Mouse (Mus musculus) A20 (cell line): ENCODE data around the gene Il1r1.

ENCODE experiments used
- DNase-seq: peaks from one replicate; pipeline ENCODE4 v3.0.0-alpha.2; 2011; ENCODE audit warnings: low read depth, low spot score

The Il1r1 gene

GRCm38 (mm10) chr1:40224539-40225284 is at the start of gene Il1r1:
Il1r1 (plus strand) TSS chr1:40225080.
- no peak for DNase-seq

- DNase-seq: no peak
Observed at GRCm38 (mm10) chr1:40175123-40175522, 49.8 kb upstream of the Il1r1 start.

DNA sequence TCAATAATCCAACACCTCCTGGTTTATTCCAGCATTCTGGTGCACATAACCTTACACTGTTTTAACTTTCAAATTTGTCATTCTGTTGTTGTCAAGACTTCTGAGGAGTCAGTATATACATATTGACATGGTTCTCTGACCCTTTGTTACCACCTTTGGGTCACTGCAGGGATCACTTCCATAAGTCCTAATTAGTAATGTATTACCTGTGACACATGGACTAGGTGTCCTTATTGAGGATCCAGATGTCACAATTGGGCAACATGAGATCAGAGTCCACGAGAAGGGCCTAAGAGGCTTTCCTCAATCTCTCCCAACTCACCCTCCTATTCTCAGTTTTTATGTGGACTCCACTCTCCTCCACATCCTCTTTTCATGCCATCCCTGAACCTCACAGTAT is 49.1 kb upstream of the Il1r1 start:
- DNase-seq: no peak

GRCm38 (mm10) chr1:40179031-40179430 is 45.8 kb upstream of the Il1r1 start:
- DNase-seq: no peak

GRCm38 (mm10) chr1:40179493-40179892 is 45.4 kb upstream of the Il1r1 start:
- no peak for DNase-seq

- no peak for DNase-seq
Observed at GRCm38 (mm10) chr1:40180861-40181260, 44.0 kb upstream of the Il1r1 start.

- DNase-seq: no peak
Observed at GRCm38 (mm10) chr1:40181716-40182115, 43.2 kb upstream of the Il1r1 start.

GRCm38 (mm10) chr1:40183410-40183809 is 41.5 kb upstream of the Il1r1 start:
- DNase-seq: no peak

DNA sequence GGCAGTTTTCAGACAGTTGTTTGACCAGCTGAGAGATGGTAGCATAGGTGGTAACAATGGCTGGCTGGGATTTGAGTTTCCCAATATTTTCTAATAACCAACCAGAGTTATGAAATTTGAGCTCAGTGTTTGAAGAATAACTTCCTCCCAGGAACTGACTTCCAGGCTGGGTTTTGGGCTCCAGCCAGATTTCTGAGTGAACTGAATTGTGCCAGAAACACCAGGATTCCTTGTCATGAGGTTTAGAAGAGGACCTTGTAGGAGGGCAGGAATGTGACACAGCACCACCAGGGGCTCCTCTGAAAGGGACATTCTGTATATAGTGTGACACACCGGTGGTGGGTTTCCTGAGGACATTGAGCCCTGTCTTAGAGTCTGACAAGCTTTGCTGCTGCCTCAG is 36.9 kb upstream of the Il1r1 start:
- DNase-seq: no peak

DNA sequence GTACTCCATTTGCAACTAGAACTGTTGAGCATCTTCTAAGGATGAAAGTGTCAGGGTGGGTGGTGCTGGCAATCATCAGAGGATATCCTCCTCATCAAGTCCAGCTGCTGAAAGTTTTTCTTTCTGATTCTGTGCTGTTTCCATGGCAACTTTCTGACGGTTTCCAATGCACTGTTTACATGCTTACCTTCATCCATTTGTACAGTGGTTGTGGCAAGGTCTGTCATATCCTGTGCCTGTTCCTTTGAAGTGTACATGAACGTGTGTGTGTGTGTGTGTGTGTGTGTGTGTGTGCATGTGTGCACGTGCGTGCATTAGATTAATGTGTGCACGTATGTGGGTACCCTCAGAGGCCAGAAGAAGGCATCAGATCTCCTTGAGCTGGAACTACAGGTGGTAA is 34.9 kb upstream of the Il1r1 start:
- DNase-seq: no peak

GRCm38 (mm10) chr1:40190837-40191236 is 34.0 kb upstream of the Il1r1 start:
- DNase-seq: no peak

DNA sequence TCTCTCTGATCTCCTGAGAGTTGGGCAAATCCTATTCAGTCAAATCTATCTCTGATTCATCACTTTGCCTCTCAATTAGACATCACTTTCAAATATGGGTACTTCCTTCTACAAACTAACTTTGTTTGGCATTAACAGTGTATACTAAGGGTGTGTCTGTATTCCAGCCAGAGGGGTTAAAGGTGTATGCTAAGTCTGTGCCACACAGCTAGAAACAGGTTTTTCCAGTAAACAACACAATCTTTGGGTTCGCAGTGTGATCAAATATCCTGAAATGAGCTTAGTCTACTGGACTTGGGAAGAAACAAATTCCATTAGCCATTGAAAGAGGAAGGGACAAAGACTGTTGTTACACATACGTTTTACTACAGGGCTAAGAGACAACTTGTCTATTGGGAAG is 30.6 kb upstream of the Il1r1 start:
- DNase-seq: no peak

GRCm38 (mm10) chr1:40213337-40214159 is 11.3 kb upstream of the Il1r1 start:
- no peak for DNase-seq

GRCm38 (mm10) chr1:40217521-40217920 is 7.4 kb upstream of the Il1r1 start:
- no peak for DNase-seq

DNA sequence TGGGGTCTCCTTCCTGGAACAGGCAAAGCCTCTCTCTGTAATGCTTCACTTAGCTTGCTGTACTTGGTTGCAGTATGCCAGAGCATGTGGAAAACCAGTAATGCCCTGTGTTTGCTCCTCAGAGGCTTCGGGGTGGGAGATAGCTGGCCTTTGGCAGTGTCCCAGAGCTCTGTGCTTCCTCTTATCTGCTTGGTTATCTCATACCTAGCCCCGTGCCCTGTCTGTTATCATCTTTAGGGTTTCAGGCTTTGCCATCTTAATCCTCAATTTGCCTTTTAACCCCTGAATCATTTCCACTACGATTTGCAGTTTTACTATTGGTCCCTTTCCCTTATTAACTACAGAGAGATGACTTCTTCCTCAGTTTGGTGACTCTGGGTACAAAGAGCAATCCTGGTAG is 6.3 kb upstream of the Il1r1 start:
- no peak for DNase-seq

- no peak for DNase-seq
Observed at GRCm38 (mm10) chr1:40220549-40220948, 4.3 kb upstream of the Il1r1 start.

GRCm38 (mm10) chr1:40221864-40222263 is 3.0 kb upstream of the Il1r1 start:
- no peak for DNase-seq

GRCm38 (mm10) chr1:40222680-40223079 is 2.2 kb upstream of the Il1r1 start:
- DNase-seq: no peak

DNA sequence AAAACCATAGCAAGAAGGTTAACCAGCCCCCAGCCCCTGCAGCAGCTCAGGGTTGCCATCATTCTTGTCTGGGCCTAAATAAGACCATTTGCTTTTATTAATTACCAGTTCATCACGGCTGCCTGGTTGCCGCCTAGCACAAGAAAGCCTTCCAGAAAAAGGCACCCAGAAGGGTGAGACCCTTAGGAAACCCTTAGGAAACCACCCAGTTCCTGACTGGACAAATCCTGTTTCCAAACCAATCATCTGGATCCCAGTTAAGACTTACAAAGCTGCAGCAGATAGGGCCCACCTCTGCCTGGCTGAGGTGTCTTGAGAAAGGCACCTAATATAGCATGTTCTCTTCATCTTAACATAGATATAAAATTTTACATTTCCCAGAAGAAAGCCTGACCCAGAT is 1.3 kb upstream of the Il1r1 start:
- DNase-seq: no peak

- DNase-seq: no peak
Observed at GRCm38 (mm10) chr1:40225580-40225979, 700 bp downstream of the Il1r1 start.

- no peak for DNase-seq
Observed at GRCm38 (mm10) chr1:40229033-40229432, 4.2 kb downstream of the Il1r1 start.

- DNase-seq: no peak
Observed at GRCm38 (mm10) chr1:40229771-40230280, 4.9 kb downstream of the Il1r1 start.

DNA sequence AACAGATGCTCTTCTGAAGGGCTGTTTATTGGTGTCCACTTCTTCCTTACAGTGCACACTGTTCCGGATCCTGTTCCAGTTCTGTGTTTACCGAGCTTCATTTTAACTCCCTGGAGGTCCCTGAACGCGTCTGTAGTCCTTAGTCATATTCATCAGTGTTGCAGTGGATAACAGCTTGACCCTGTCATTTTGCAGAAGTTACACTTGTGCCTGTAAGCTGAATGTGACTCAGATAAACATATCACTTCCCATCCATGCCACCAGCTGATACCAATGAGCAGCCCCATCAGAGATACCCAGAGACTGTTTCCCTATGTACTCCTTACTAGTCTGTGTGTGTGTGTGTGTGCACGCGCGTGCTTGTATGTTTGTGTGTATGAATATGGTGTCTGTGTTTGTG is 5.5 kb downstream of the Il1r1 start:
- DNase-seq: no peak
